Mouse (Mus musculus) activated CD4-positive, CD25-positive, alpha-beta regulatory T cell, adult 4 months (primary cell): ENCODE data around the gene Pcx. TPM values are rescaled to one million over a fixed set of nuclear protein-coding genes. Genes with fewer than 3 reads are reported as not detected.

Source experiments
- ATAC-seq: one replicate; pipeline ENCODE4 v1.8.0; 2017
- polyA plus RNA-seq, 2 experiments: library from polyadenylated mRNA; unstranded; fragments of 100-300 nt; shearing (Covaris generic); gene quantifications; one replicate each; pipeline ENCODE4 v1.2.1; 2017

The Pcx gene
- polyA plus RNA-seq, 2 experiments from 2014 or later, result 1.0 to 1.5 TPM

DNA sequence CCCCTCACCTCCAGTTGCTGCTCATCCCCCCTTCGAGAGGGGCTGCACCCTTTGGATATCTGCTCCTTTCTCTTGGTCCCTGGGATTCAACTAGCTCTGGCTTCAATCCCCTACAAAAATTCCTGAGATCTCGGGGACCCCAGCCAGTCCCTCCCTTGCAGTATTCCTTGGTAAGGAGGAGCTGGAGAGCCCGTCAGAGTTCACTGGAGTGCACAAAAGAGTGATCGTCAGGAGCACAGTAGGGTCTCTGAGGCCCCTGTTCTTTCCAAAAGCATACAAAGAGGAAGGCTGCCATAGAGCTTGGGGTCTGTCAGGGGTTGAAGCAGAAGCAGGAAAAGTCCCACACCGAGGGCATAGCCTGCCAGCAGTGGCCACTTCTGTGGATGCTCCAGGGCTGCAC lies 112.5 kb downstream of the Pcx start:
- ATAC-seq, result no peak

DNA sequence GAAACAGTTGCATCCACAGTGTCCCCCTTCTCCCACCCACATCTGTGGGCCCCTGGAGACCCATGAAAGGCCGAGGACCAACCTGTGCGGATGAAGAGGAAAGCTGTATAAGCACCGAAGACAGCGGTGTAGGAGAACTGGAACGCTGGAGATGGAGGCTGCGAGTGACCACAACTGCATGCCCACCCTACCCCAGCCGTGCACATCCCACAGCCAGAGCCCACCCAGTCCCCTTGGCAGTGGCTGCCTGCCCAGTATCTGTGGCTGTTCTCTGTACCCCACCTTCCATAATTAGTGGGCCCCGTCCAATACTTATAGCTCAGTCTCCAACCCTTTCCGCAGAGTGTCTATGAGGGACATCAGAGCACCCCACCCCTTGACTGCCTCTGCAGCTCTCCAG lies 113.1 kb downstream of the Pcx start:
- no peak for ATAC-seq

DNA sequence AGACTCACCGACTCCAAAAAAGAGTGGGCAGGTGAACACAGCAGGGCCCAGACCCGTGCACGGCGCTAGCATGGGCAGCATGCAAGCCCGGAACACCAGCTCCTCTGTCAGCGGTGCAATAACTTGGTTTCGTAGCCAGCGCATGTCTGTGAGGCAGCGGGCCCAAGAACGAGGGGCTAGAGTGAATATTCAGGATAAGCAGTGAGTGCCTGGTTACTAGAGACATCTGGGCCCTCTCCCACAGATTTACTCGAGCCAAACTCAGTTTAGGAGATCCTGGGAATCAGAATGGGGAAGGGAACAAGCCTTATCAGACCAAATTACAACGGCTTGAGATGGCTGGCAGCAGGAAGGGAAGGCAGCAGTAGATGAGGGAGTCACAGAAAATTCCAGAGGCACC lies 113.7 kb downstream of the Pcx start:
- ATAC-seq, result no peak

DNA sequence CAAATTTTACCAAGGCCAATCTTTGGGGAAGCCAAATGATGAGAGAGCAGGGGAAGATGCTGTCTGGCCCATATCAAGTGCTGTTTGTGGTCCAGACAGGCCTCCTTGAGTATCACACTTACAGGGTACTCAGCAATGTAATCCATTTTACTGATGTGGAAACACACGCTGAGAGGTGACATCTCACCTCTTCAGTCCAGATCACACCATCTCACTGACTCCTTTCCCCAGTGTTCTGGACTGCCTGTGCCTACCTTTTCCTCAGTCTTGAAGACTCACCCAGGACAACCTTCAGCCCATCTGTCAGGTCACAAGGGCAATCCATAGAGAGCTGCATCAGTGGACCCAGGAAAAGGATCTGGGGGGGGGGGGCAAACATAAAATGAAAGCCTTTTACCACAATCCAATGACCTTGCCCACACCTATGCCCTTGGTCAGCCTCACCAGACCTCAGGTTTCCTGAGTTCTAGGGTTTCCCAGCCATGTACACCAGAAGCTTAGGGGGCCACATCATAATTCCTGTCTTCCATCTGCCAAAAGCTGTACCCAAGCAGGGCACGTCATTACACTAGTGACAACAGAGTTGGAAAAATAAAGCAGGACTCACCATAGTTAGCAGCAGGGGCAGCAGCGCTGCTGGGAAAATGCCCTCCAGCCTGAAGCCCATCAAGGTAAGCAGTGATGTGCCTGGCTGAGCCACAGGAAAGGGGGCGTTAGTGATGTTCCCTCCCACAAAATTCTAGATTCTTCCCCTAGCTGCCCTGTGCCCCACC lies 114.3 kb downstream of the Pcx start:
- peak; percentile 5 for ATAC-seq

DNA sequence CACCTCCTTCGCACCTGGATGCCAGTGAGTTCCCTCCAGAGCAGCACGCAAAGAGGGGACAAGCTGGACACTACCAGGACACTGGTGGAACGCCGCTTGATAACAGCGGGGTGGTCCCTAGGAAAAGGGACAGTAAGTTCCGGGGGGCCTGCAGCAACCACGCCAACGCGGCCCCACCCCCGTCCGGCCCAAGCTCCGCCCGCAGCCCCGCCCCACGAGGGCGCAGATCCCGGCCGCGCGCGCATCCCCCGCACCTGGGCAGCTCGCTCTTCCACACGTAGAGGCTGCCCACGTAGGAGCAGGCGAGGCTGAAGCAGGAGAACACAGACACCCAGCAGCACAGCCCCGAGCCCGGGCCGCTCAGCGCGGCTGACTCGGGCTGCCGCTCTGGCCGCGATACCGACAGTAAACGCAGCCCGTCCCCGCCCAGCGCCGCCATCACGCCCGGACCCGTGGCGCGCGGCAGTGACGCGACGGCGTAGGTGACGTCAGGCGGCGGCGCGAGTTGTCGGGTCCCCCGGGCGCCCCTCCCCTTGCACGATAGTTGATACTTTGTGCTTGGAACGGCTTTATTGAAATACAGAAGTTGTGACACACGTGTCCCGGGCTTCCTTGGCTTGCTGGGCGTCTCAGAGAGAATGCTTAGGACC lies 115.0 kb downstream of the Pcx start, which contains the start of gene Rce1:
Gene Rce1 (minus strand): TSS at position 463 of the 650 bp plus-strand sequence.
- ATAC-seq, result peak; percentile 86

DNA sequence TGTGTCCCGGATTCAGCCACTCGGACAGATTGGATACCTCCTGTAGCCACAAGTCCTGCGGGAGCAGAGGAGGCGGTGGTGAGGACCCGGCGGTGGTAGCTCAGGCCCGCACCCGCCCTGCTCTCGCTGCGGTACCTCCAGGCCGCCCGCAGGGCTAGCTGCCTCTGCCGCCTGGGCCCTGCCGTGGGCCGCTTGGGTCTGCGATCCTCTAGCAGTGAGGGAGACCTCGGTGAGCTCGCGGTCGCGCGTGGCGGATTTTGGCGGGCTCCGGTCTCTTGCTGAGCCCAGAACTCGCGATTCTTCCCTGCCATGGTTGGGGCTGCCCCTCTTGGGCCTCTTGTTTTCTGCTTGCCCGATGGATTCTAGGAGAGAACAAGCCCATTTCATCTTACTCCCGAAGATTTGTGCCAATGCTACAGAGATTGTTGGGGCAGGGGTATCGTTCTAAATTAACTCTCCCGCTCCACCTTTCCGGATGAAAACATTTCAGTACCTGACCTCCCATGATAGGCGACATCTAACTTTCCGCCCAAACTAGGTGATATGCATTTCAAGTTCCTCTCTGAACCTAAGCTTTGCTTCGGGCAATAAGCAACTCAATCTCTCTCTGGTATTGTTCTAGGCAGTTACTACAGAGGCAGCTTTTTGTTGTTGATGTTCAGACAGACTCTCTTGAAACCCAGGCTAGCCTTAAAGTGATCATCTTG lies 115.7 kb downstream of the Pcx start:
- peak; percentile 36 for ATAC-seq

DNA sequence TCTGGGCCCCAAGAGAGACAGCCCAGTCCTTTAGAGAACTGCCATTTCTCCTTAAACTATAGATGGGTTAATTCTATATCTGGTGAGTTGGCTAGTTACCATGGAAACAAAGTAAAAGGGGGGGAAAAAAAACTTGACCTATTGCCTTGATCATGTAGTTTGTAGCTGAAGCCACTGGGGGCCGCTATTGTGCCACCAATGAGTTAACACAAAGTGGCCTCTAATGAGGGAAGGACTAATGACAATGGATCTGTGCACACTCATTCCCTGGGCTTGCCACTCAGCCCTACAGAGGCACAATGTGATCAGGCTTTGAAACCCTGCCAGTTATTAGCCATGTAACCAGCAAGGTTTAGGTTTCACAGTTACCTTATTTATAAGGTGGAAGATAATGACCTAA lies 118.5 kb downstream of the Pcx start:
- no peak for ATAC-seq

DNA sequence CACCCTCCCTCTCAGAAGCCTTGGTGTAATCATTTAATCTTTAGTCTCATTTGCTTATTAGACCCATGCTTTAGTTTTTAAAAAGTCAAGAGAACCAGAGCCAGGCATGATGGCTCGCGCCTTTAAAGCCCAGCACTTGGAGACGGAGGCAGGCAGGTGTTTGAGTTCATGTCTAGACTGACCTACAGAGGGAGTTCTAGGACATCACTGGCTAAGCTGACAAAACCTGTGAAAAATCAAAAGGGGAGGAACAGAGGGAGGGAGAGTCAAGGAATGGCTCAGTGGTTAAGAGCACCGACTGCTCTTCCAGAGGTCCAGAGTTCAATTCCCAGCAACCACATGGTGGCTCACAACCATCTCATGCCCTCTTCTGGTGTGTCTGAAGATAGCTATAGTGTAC lies 125.7 kb downstream of the Pcx start:
- ATAC-seq, result no peak

DNA sequence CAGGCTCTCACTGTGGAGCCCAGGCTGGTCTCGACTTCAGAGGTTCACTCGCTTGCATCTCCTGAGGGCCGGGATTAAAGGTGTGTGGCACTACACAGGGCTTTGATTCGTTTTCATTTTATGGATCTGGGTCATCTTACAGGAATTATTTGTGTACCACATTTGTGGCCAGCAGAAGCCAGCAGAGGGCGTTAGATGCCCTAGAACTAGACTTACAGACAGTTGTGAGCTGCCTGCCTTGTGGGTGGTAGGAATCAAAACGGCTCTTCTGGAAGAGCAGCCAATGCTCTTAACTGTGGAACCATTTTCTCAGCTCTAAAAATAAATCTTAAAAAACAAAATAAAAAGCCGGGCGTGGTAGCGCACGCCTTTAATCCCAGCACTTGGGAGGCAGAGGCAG lies 134.0 kb downstream of the Pcx start:
- no peak for ATAC-seq

DNA sequence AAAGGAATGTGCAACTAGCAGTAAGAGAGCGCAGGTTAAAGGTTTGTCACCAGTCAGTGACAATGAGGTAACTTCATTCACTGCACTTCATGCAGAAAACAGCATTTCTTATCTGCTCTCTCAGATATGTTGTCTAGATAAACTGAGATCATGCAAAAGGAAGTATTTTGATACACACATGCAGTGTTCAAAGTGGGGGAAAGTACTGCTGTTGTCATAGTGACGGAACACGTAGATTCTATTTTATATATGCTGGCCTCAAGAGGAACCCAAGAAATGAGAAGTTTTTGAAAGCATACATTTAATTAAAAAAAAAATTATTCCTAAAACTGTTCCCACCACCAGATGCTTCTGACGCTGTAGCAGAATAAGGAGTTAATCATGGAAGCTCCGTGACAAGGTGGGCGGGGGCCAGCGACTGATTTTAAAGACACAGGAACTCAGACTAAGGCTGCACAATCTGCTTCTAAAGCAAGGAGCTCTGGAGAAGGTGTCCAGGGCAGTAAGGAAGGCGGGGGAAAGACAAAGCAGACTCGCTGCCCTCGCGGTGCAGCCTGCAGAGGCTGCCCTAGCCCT lies 136.7 kb downstream of the Pcx start:
- ATAC-seq, result no peak

DNA sequence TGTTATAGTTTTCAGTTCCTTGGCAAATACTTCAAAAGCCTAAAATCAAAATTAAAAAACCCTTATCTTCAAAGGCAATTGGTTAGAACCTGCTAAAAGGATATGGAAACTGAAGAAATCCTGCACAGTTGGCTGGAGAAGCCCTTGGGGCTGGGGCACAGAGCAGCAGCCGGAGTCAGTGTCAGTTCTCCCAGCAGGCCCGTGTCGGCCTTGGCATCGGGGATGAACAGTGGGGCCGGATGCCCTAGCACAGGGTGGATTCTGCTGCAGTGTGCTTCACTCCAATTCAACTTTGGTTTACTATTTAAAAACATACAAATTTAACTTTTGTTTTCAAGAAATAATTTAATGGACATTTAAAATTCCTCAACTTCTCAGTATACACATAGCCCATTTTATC lies 147.9 kb downstream of the Pcx start:
- no peak for ATAC-seq

DNA sequence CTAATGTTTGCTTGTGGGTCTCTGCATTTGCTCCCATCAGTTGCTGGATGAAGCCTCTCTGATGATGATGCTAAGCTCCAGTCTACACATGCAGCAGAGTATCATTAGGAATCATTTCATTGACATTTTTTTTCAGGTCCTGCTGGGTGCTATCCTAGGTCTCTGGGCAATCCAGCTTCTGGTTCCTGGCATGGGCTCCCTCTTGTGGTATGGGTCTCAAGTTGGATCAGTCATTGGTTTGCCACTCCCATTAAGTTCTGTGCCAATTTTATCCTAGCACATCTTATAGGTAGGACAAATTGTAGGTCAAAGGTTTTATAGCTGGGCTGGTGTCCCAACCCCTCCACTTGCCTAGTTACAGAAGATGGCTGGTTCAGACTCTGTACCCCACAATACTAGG lies 156.5 kb downstream of the Pcx start:
- ATAC-seq, result no peak

DNA sequence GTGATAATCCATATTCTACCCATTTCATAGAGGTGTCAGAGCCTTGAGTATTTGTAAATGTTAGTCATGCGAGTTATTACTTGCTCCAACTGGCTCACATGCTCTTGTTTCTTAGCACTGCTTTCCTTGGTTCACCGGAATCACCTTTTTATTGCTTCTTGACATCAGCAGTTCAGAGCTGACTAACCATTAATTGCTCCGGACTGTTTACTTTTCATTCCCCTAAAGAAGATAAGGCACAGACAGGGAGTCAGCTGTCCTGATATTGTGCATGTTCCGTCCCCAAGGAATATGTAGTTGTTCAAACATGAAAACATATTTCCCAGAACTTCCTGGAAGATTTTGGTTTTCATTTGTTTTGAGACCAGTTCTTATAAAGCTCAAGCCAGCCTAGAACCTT lies 160.5 kb downstream of the Pcx start:
- no peak for ATAC-seq

Other genes starting within 250 kb of the Pcx start
- gene Ssh3, start 241.3 kb upstream of the Pcx start, polyA plus RNA-seq, result 10 to 100 TPM in 1 of 2 experiments, 1 to 10 TPM in 1; 8.8 to 11.4 TPM
- gene Ankrd13d, start 227.3 kb upstream of the Pcx start, polyA plus RNA-seq, result 1 to 10 TPM; 1.5 to 2.1 TPM
- 100 to 1,000 TPM in 1 of 2 experiments, 10 to 100 TPM in 1; 83.4 to 101 TPM for gene Grk2, start 204.2 kb upstream of the Pcx start, polyA plus RNA-seq
- 10 to 100 TPM; 54.9 to 68.6 TPM for gene Kdm2a, start 112.2 kb upstream of the Pcx start, polyA plus RNA-seq
- 1 to 10 TPM; 1.9 to 3.2 TPM for gene Rhod, start 71.0 kb upstream of the Pcx start, polyA plus RNA-seq
- under 1 TPM in 1 of 2 experiments, not detected in 1; 0.14 TPM for gene Syt12, start 33.0 kb upstream of the Pcx start, polyA plus RNA-seq
- gene 2010003K11Rik, start 11.9 kb upstream of the Pcx start, polyA plus RNA-seq, result not detected
- gene Lrfn4, start 105.2 kb downstream of the Pcx start, polyA plus RNA-seq, result under 1 TPM in 1 of 2 experiments, not detected in 1; 0.31 TPM
- 10 to 100 TPM; 38.4 to 47.2 TPM for gene Rce1, start 115.2 kb downstream of the Pcx start, polyA plus RNA-seq
- gene Gm960, start 188.2 kb downstream of the Pcx start, polyA plus RNA-seq, result not detected
- gene Sptbn2, start 200.7 kb downstream of the Pcx start, polyA plus RNA-seq, result under 1 TPM; 0.11 to 0.17 TPM
- gene Rbm4b, start 246.0 kb downstream of the Pcx start, polyA plus RNA-seq, result 100 to 1,000 TPM in 1 of 2 experiments, 10 to 100 TPM in 1; 87.2 to 107 TPM